ENCODE assay signal across 27 mouse cellular contexts in genomic region chr15:92042538-92042937, GRCm38 (mm10). TPM values are rescaled to one million over a fixed set of nuclear protein-coding genes. Genes with fewer than 3 reads are reported as not detected.
"Had no signal": no experiment of that assay in that cellular context is flagged by ENCODE, and none has a peak within 500 bp of the region (broad histone marks: within the 10 kb centered on the region; RNA-seq: fewer than 3 reads in every experiment).

No protein-coding gene starts in this region.

- H3K27ac ChIP-seq: gastrocnemius, adult 2 months; heart, embryonic 10.5 days; hindbrain, embryonic 10.5 days; hindbrain, embryonic 13.5 days; hindbrain, embryonic 15.5 days; intestine, embryonic 15.5 days; layer of hippocampus, adult 2 months; left cerebral cortex, adult 2 months; limb, embryonic 10.5 days; limb, embryonic 12.5 days; liver, embryonic 12.5 days; liver, embryonic 14.5 days had no signal

- H3K27me3 ChIP-seq: hindbrain, embryonic 13.5 days; hindbrain, embryonic 15.5 days; intestine, embryonic 15.5 days; limb, embryonic 12.5 days; liver, embryonic 12.5 days had no signal

- H3K9ac ChIP-seq: heart, embryonic 12.5 days; hindbrain, embryonic 13.5 days; hindbrain, embryonic 15.5 days; intestine, embryonic 15.5 days; limb, embryonic 12.5 days; liver, embryonic 12.5 days; liver, embryonic 14.5 days had no signal

- H3K9me3 ChIP-seq: heart, embryonic 10.5 days; heart, embryonic 12.5 days; hindbrain, embryonic 10.5 days; hindbrain, embryonic 13.5 days; hindbrain, embryonic 15.5 days; intestine, embryonic 15.5 days; limb, embryonic 10.5 days; limb, embryonic 12.5 days; liver, embryonic 12.5 days had no signal

- DNase-seq: gastrocnemius, adult 2 months; gastrocnemius, postnatal 10 days; gastrocnemius, postnatal 25 days; heart, adult 18-20 months; heart, postnatal 10 days; heart, postnatal 4 days; kidney, adult 18-20 months; kidney, adult 8-10 months; kidney, postnatal 10 days; kidney, postnatal 25 days; kidney, postnatal 4 days had no signal

- H3K4me3 ChIP-seq: gastrocnemius, adult 2 months; heart, embryonic 10.5 days; heart, embryonic 12.5 days; hindbrain, embryonic 10.5 days; hindbrain, embryonic 13.5 days; hindbrain, embryonic 15.5 days; intestine, embryonic 15.5 days; layer of hippocampus, adult 2 months; left cerebral cortex, adult 2 months; limb, embryonic 10.5 days; limb, embryonic 12.5 days; liver, embryonic 12.5 days had no signal

- ATAC-seq: inflammation-experienced regulatory T-cells, adult 6 months; intestine, embryonic 15.5 days; intestine, postnatal 0 days; liver, embryonic 12.5 days had no signal

- H3K4me1 ChIP-seq: heart, embryonic 10.5 days; heart, embryonic 12.5 days; hindbrain, embryonic 10.5 days; hindbrain, embryonic 13.5 days; hindbrain, embryonic 15.5 days; intestine, embryonic 15.5 days; limb, embryonic 10.5 days; limb, embryonic 12.5 days; liver, embryonic 12.5 days had no signal

- H3K36me3 ChIP-seq: heart, embryonic 10.5 days; heart, embryonic 12.5 days; hindbrain, embryonic 10.5 days; hindbrain, embryonic 13.5 days; hindbrain, embryonic 15.5 days; intestine, embryonic 15.5 days; limb, embryonic 10.5 days; limb, embryonic 12.5 days; liver, embryonic 12.5 days had no signal

- H3K4me2 ChIP-seq: heart, embryonic 12.5 days; hindbrain, embryonic 13.5 days; hindbrain, embryonic 15.5 days; intestine, embryonic 15.5 days; limb, embryonic 12.5 days; liver, embryonic 12.5 days had no signal

RNA-seq across cellular contexts. Expression of gene Cntn1, which starts 8.4 kb away (rescaled TPM):
- total RNA-seq: granulocyte monocyte progenitor cell, adult 5-6 weeks; liver, adult 2 months had no signal
- polyA plus RNA-seq: liver, adult 2 months had no signal
